Mouse (Mus musculus) CD4-positive, CD25-positive, alpha-beta regulatory T cell, adult 2 months (primary cell): ENCODE measurements at regions not wholly inside any gene's neighbourhood (a gene's known extent, or its start where the extent isn't known, plus 50 kb on each side); places are given as distances from the start of the nearest gene placed in this dataset.

Experiments
- DNase-seq: peaks from one replicate; pipeline ENCODE4 v3.0.0-alpha.2; 2012; ENCODE audit warnings: low read depth, low spot score

DNA sequence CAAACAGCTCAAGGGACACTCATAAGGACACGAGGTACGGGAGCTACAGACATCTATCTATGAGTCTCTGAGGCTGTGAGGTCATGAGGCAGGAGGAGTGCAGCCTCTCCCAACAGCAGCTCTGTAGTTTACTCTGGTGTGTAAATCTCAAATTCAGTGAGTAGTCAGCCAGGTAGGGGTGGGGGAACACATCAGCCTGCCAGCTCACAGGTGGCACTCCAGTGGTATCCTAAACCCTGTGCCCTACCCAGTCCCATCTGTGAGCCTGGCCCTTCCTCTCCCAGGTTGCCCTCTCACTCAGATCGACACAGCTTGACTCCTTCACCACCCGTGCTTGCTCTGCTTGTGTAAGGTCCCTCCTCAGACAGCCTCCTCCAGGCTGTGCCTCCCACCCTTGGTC, 202.2 kb downstream of the Sipa1l2 start:
- DNase-seq, result no peak

DNA sequence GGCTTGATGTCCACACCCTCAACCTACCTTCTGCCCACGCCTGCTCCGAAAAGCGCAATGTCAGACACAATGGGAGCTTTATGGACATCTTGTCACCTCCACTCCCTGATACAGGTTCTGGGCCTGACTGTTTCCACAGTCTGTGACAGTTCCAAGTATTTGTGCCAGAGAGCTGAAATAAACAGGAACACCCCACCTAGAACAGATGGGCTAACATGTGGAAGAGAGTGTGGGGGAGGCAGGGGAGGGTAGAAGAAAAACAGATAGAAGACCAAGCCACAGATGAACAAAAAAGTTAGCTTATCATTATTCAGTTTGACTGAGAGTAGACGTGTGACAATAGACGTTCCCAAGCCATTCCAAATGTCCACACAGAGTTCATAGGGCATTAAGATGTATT, 204.6 kb downstream of the Sipa1l2 start:
- DNase-seq, result no peak

DNA sequence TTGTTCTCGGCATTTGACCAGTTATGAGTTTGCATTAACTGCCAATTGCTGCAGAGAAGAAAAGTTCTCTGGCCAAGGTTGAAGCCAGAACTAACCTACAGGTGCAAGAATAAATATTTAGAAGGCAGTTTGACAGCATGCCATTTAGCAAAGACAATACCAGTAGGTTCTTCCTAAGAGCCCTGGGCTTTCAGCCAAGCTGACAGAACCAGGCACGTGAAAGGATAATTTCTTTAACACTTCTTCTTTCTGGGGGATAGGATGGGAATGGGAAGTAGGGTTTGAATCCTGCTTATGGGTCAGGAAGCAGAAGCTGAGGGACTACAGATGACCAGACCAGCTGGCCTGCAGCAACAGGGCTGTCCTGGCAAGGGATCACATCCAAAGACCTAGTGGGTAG, 210.2 kb downstream of the Sipa1l2 start:
- no peak for DNase-seq

DNA sequence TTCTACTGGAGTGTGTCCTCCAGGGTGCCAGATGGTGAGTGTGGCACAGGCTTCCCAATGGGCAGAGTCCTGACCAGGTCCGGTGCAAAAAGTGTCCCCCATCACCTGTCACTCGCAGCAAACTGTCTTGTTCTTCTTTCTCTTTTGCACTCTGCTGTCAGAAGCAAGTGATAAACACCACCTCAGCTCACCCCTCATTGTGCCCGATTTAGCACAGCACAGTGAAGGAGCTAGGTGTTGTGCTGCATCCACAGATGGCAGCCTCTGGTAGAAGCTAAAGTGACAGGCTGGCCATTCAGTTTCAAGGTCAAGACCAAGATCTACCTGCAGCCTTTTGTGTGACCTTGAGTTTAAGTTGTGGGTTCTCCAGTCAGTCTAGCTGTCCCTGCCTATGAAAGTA, 211.8 kb downstream of the Sipa1l2 start:
- no peak for DNase-seq

DNA sequence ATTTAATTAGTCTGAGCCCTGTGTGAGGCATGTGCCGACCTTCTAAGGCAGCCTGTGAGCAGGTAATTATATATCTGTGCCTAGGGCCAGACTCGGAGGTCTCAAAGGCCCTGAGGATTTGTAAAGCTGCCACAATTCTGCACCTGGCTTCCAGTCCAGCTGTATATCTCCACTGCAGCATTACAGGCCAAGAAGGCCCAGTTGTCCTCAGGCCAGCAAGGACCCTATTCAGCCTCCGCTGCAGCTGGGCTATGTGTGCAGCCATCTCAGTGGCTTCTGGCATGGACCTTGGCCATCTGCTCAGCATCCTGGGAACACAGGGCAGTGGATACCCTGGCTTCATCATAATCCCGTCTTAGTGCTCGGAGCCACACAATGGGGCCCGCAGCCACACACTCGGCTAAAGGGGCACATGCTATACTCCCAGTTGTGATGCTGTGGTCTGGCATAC, 214.5 kb downstream of the Sipa1l2 start:
- no peak for DNase-seq

DNA sequence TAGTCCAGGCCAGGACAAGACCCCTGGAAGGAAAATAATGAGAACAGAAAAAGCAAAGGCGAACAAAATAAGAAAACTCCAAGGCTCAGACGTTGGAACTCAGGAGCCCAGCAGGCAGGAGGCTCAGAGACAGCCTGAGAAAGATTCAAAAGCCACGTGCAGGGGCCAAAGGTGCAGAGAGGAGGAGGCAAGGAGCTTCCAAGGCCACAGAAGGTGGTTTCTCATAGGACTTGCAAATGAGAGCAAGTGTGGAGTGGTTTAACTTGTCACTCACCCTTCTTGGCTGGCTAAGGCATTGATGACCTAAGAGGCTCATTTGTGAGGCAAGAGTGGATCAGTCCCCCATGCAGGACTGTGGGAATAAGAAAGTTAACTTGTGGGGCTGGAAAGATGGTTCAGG, 217.3 kb downstream of the Sipa1l2 start:
- no peak for DNase-seq

DNA sequence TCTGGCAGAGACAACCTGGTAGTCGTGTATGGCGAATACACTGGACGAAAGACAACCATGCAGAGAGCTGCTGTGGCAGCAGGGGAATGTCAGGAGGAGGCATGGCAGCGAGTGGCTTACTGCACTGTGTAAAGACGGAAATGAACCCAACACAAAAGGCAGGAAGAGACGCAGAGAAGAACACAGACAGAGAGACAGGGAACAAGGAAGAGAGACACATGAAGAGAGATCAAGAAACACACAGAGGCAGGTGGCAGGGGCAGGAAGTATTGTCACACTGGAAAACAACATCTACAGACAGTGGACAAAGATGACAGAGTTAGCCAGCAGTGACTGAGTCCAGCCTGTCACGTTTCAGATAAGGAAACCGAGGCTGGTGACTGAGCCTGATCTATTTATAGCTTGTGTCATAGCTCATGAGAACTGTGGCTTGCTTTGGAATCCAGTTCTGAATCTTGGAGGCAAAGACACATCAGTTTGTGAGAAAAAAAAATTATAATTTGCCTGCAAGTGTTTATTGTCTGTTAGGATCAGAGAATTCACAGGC, 218.0 kb downstream of the Sipa1l2 start:
- DNase-seq, result peak; percentile 13

DNA sequence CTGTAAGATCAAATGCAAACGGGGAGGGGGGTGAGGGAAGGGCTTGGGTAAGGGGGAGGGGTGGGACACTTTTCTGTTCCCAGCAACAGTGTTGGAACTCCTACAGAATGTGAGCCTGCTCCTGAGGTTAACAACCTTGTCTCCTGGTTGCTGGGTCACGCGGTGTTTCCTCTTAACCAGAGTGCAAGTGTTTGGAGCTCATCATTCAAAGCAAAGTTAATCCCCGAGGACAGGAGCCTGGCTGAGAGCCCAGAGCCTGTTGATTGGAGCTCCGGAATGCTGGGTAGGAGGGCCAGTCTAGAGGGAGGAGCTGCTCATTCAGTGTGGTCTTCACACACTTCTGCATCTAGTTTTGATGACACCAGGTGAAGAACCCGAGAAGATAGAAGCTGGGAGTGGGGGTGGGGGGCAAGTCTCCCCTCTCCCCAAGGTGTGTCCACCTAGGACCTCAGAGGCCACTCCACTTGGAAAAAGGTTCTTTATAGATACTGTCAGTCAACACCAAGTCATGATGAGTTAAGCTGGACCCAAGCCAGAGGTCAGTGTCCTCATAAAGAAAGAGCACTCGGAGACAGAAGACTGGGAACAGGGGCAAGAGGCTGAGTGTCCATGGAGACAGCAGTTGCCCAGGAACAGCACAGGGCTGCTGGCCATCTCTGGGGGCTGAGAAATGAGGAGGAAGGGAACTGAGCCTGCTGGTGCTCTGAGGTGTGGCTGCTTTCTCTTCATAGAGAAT, 220.2 kb downstream of the Sipa1l2 start:
- no peak for DNase-seq

DNA sequence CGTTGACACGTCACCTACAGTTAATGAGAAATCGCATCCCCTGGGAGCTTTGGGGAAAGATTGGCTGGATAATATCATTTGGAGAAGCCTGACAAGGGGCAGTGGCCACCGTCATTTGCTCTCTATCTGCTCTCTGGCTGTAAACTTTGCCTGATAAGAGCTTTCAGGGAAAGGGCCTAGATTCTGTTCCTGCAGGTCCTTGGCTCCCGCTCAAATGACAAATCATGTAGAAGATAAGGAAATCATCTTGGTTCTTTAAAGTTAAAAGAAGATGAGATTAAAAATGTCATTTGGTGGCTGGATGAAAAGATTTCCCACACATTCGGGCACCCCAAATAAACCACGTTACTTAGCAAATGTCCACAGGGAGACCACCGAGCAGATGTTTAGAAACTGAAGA, 223.4 kb downstream of the Sipa1l2 start:
- DNase-seq, result no peak

DNA sequence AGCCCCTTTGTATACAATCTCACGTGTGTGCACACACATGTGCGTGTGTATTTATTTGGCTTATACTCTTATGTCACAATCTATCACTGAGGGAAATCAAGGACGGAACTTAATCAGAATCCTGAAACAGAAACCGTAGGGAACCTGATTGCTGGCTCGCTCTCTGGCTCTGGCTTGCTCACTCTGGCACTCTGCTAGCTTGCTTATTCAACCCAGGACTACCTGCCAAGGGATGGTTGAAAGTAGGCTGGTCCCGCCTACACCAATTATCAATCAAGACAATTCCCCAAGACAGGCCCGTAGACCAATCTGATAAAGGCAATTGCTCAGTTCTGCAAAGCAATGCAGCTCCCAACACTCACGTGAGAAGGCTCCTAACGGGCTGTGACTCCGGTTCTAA, 224.0 kb downstream of the Sipa1l2 start:
- DNase-seq, result no peak

DNA sequence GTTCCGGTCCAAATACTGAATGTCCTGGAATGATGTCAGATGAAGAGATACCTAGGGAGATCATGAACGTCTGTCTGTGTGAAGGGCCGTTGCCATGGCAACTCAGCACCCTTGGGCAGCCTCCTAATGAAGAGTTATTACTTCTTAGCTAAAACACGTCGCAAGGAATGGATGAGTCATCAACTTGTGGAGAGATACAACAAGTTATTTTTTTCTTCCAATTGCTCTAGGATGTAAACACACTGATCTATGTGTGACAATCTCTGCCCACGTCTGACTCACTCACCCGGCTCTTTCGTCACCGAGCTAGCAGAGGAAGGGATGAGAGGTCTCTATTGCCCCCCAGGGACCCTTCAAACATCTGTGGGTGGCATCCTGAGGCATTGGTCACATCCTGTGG, 225.7 kb downstream of the Sipa1l2 start:
- peak; percentile 52 for DNase-seq

DNA sequence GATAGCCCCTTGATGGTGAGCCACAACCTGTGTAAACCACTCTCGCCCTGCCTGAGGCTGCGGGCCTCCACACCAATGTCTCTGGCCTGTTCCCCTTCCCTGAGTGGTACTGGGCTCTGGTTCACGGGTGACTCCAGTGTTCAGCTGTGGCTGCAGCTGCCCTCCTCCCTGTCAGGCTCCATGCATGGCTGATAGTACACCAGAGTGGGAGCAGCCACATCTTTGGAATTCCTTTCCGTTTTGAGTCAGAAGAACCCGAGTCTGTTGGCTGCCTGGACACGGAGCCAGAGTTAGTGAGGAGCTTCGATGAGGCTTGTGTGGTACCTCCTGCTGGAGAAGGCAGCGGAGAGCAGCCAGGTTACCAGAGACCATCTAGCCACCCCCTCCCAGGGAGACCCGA, 227.1 kb downstream of the Sipa1l2 start:
- DNase-seq, result no peak

DNA sequence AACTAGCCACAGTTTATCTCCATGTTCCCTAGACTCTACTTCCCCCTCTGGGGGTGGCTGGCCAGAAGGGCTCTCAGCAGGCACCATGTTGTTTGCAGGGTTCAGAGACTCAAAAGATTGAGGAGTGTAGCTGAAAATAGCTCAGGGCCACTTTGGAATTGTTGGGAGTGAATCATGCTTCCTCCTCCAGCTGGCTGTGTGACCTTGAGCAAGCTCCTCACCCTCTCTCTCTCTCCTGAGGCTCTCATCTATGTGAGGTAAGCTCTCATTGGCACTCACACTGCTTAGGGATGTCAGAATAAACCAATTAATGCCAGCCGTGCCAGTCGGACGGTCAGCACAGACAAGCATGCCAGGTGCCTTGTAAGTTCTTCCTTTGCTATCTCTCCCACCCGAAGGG, 228.0 kb downstream of the Sipa1l2 start:
- no peak for DNase-seq

DNA sequence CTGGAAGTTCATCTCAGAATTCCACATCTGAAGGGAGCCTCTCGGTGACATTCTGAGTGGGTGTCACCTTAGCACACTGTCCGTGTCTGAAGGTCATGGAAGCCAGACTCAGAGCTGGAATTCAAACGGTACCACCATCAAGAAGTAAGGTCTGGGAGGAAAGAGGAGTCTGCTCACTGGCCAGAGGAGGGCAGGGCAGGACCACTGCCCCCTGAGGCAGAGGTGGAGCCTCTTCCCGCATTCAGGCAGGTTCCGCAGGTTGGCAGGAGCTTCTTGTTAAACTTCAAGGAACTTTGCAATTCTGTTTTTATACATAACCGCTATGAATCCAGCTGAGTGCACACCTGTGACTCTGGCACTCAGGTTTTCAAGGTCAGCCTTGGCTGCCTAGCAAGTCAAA, 231.4 kb downstream of the Sipa1l2 start:
- DNase-seq, result peak; percentile 15

DNA sequence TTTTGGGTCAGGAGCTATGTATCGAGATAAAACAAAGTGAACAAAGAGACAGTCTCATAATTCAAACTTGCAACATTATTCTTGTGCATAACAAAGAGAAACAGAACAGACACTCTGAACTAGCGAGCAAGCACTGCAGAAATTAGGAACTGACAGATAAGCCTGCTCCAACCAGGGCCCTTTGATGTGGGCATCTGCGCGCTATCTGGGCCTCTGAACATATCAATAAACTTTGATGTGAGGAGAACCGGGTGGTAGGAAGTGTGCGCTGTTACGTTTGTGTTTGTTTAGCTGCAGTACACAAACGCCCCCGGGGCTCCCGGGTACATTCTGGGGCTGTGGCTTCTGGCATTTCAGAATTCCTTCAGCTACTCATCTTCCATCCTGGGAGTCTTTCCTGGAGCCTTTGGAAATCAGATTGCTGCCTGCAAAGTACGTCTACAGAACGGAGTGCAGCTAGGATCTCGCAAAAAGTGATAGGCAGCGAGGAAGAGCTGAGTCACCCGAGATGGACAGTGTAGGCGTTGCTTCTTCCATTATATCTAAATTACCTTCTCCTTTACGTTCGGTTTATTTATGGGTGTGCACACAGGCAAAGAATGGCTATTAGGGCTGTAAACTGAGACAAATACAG, 232.0 kb downstream of the Sipa1l2 start:
- DNase-seq, result peak; percentile 78

DNA sequence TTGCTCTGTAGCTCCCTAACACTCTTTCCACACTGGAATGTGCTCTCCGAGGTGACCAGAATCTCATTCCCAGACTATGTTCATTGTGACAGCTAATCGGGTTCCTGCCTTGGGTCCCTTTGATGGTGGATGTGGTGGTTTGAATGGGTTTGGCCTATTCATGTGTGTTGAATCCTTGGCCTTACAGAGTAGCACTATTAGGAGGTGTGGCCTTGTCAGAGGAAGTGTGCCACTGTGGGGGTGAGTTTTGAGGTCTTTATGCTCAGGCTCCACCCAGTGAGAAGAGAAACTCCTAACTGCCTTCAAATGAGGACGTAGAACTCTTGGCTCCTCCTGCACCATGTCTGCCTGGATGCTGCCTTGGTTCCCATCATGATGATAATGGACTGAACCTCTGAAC, 232.8 kb downstream of the Sipa1l2 start:
- peak; percentile 70 for DNase-seq

DNA sequence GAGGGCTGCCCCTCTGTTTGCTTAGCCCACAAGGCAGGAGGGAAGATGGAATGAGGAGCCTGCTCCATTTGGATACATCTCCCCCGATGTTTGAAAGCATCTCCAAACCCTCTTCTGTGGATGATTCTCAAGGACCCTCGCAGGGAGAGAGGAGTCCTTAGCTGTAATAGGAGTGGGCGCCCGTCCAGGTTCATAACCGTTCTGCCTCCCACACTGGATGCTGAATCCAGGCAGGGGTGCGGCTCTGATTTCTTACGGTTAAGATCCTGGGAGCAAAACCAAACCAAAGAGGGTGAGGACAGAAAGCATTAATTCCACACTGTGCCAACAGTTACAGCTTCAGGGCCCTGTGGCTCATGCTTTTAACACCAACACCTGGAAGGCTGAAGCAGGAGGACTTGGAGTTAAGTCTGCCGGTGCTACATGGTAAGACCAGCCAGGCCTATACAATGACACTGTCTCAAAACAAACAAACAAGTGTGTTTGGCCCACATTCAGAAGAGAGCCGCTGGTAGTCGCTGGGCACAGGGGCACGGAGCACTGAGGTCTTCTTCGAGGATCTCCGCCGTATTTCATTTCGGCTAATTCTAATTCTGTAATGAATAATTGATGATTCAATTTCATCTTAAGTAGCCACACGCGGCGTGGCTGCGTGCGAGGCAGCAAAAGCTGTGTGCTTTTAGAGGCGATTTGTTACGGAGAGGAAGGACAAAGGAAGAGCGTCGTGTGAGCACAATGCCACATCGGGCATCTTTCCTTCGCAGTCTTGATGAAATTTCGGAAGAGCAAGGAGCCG, 233.8 kb downstream of the Sipa1l2 start:
- no peak for DNase-seq

DNA sequence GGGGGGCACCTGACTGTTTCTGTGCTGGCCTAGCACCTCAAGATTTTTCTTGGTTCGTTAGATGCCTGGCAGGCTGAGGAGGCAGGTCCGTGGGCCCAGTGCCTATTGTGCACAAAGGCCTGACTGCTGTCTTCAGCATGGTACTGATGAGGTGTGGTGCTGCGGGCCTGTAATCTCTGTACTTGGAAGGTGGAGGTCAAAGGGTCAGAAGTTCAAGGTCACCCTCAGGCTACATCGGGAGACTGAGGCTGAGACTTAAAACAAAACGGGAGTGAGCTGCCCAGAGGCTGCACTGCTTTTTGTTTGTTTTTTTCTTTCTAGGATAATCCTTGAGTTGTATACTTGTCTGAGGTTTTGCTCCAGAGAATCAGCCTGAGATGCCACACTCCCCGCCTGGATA, 234.4 kb downstream of the Sipa1l2 start:
- no peak for DNase-seq

DNA sequence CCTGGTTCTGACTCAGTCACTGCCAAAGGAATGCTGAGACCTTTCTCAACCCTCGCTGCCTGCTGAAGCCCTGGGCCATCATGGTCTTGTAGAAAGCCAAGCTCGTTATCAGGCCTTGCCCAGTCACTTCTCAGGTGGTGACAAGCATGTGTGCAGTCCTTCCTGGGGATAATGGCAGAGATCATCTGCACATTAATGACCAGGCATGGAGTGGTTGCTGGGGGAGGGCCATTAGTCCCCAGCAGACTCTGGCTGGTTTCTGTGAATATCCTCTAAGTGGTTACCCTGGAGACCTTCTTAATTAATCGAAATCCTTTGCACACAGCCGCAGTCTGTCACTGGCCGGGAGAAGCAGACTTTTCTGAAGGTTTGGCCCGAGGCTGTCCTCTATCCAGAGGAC, 239.0 kb downstream of the Sipa1l2 start:
- no peak for DNase-seq

DNA sequence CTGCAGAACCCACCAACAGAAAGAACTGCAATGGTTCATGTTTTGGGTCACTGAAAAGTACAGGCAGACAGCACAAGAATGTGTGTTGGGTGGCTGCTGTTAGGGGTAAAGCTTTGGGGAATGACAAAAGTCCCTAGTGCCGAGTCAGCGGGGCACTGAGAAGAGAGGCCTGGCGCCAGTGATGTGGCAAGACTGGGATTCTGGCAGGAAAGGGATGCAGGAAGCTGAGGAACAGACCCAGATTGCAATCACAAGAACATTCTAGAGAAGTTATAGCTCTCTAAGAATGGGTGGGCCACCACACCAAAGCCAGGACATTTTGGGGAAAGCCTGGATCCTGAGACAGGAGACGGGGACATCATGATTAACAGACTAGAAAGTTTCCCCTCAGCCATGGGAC, 241.0 kb downstream of the Sipa1l2 start:
- DNase-seq, result no peak

DNA sequence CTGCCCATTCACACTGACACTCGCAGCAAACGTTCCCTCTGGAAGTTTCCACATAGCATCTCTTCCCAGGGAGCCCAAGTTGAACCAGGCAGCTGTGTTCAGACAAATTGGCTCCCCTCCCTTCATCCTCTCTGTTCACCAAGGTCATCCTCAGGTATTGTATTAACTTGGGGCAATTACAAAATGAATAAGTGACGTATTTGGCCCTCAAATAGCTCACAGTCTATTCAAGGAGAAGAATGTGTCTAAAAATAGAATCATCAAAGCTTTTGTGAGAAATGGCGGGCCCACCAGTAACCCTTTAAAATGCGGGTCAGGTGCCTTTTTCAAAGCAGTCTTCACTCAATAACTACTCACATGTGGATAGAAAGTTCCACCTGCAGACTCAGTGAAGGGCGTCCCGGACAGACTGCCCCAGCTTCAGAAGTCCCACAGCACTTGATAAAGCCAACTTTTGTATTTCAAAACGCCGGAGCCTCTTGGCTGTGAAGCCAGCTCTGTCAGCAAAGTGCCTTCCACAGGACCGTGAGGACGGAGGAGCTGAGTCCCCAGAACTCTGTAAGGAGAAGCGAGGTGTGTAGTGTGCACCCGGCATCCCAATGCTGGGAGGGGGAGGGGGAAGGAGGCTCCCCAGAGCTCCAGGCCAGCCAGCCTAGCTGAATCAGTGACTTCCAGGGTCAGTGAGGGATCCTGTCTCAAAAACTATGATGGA, 241.9 kb downstream of the Sipa1l2 start:
- no peak for DNase-seq

DNA sequence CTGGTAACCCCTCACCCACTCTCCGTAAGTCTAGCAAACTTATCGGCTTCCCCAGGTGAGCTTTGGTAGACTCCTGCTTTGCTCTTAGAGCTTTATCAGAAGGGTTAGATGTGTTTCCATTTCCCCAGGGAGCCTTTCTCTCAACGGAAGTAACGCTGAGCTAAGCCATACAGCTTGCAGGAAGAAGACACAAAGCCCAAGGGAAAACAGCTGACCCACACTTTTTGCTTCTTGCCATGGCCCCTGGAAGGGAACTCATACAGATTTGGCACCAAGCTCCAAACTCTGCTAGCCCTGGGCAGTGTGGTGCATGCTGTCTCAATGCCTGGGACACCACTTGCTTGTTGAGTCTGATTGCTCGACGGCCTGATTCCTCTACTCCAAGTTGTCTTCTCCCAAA, 242.6 kb downstream of the Sipa1l2 start:
- DNase-seq, result no peak
